Mouse (Mus musculus) testis, adult 2 months (tissue): ENCODE measurements around the gene Myo1h.

Experiments used
- CTCF ChIP-seq: fragments of 200-500 bp; IDR thresholded peaks from 2 replicates; pipeline ENCODE4 v1.5.1; 2012; ENCODE audit warnings: low read depth, mild to moderate bottlenecking, inconsistent platforms, low read length, moderate library complexity; ENCODE audit not compliant: control insufficient read depth, insufficient read depth, insufficient replicate concordance
- POLR2A ChIP-seq: fragments of 200-500 bp; IDR thresholded peaks from 2 replicates; pipeline ENCODE4 v1.6.1; 2012; ENCODE audit warnings: low read depth, mild to moderate bottlenecking, inconsistent platforms, low read length, moderate library complexity; ENCODE audit not compliant: control insufficient read depth

- TF ChIP-seq CTCF (no peak), POLR2A (no peak)
These were observed 90.8 kb downstream of the Myo1h start for GRCm38 (mm10) chr5:114379763-114380162.
